Mouse (Mus musculus) hindbrain, embryonic 14.5 days (tissue): ENCODE data around the gene Pold4. TPM values are rescaled to one million over a fixed set of nuclear protein-coding genes. Genes with fewer than 3 reads are reported as not detected.
A peak's percentile ranks its signal among the peaks of the same experiment; 100 is the strongest.

Source experiments
- ATAC-seq: fragments of 200-750 bp; cut with Nextera tagmentation; 2 replicates; pipeline ENCODE4 v1.8.0; 2017; ENCODE audit warnings: moderate number of reproducible peaks, mild to moderate bottlenecking, moderate TSS enrichment, moderate library complexity; ENCODE audit not compliant: low FRiP score
- DNase-seq: peaks from one replicate; pipeline ENCODE4 v3.0.0-alpha.2; 2015; ENCODE audit warnings: low spot score
- H3K27ac ChIP-seq: fragments of 300-500 bp; sonication (generic); 2 replicates; pipeline ENCODE4 v1.5.1; 2014; ENCODE audit warnings: mild to moderate bottlenecking, moderate library complexity
- H3K27me3 ChIP-seq: fragments of 300-500 bp; sonication (generic); 2 replicates; pipeline ENCODE4 v1.6.1; 2014; ENCODE audit warnings: mild to moderate bottlenecking, low read length, mixed read lengths; ENCODE audit not compliant: control insufficient read depth, insufficient read depth
- H3K36me3 ChIP-seq: fragments of 300-500 bp; sonication (generic); replicated peaks from 2 replicates; pipeline ENCODE4 v1.6.1; 2014; ENCODE audit not compliant: control insufficient read depth, insufficient read depth
- H3K4me1 ChIP-seq: fragments of 300-500 bp; sonication (generic); replicated peaks from 2 replicates; pipeline ENCODE4 v1.6.1; 2014; ENCODE audit warnings: antibody characterized with exemption, low read length, mixed read lengths; ENCODE audit not compliant: control insufficient read depth, insufficient read depth
- H3K4me2 ChIP-seq: fragments of 300-500 bp; sonication (generic); replicated peaks from 2 replicates; pipeline ENCODE4 v1.6.1; 2014; ENCODE audit warnings: mild to moderate bottlenecking, moderate library complexity
- H3K4me3 ChIP-seq: fragments of 300-500 bp; sonication (generic); replicated peaks from 2 replicates; pipeline ENCODE4 v1.5.1; 2014; ENCODE audit warnings: mild to moderate bottlenecking, low read length
- H3K9ac ChIP-seq: fragments of 300-500 bp; sonication (generic); 2 replicates; pipeline ENCODE4 v1.6.1; 2014
- H3K9me3 ChIP-seq: fragments of 300-500 bp; sonication (generic); 2 replicates; pipeline ENCODE4 v1.6.1; 2016; ENCODE audit warnings: low read length; ENCODE audit not compliant: control insufficient read depth
- WGBS: fragments of 180-500 bp; shearing (Covaris S2); extraction: QIAGEN DNeasy Blood & Tissue Kit; methylation state at CpG from one replicate; pipeline ENCODE4 v1.1.7; 2014; 5-methylcytosine and 5-hydroxymethylcytosine counted together
- microRNA-seq: library from miRNA; unstranded; fragments of <30 nt; microRNA quantifications from one replicate; pipeline ENCODE4, GENCODE M21; 2016
- polyA plus RNA-seq: library from polyadenylated mRNA; unstranded; fragments of >200 nt; fragmentation: Nextera tagmentation; extraction: Ambion mirVana; gene quantifications from 2 replicates; pipeline ENCODE4 v1.2.1, GENCODE M21; 2014

Pold4 gene
- polyA plus RNA-seq, 1 experiment from 2014 or later = 20.4 TPM

- H3K4me1 ChIP-seq = peaks cover 3% of the 10 kb centered on the region; the same call in 1 of the 2 replicates
- WGBS = 70% methylated on average over 6 of the region's 6 CpGs
- H3K4me3 ChIP-seq = no peak overlapping the region
- DNase-seq (no peak), ATAC-seq (no peak)
- H3K9me3 ChIP-seq = no peaks in the 10 kb centered on the region
- no peak overlapping the region for H3K4me2 ChIP-seq
- peaks cover 35% of the 10 kb centered on the region for H3K36me3 ChIP-seq
- no peak overlapping the region for H3K27ac ChIP-seq
- no peak overlapping the region for H3K9ac ChIP-seq
- peaks cover 28% of the 10 kb centered on the region for H3K27me3 ChIP-seq
Measured at GRCm38 (mm10) chr19:4270187-4270586, 38.5 kb downstream of the Pold4 start.

DNA sequence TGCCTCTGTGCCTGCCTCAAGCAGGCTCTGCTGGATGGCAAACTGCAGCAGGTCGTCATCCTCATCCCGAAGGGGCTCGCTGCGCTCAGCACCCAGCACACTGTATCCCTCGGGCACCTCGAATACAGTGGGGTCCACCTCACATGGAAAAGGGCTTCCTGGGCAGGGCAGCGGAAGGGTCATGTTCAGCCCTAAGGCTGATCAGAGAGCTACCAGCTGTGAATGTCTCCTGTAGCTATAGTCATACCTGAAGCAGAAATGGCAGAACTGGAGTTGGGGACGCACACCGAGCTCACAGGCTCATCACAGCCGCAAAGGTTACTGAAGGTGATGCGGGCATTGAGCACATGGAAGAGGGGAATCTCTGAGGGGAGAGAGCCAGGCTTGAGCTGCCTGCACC is 39.3 kb downstream of the Pold4 start:
- Histone ChIP-seq H3K4me1 (peaks cover 3% of the 10 kb centered on the region; the same call in 1 of the 2 replicates), H3K27me3 (peaks cover 28% of the 10 kb centered on the region), H3K4me3 (no peak overlapping the region), H3K9ac (no peak overlapping the region), H3K9me3 (peaks cover 2% of the 10 kb centered on the region; the same call in 1 of the 2 replicates), H3K27ac (no peak overlapping the region), H3K4me2 (no peak overlapping the region), H3K36me3 (peaks cover 35% of the 10 kb centered on the region)
- WGBS = 94% methylated on average over 11 of the region's 11 CpGs
- no peak for ATAC-seq
- DNase-seq = no peak

DNA sequence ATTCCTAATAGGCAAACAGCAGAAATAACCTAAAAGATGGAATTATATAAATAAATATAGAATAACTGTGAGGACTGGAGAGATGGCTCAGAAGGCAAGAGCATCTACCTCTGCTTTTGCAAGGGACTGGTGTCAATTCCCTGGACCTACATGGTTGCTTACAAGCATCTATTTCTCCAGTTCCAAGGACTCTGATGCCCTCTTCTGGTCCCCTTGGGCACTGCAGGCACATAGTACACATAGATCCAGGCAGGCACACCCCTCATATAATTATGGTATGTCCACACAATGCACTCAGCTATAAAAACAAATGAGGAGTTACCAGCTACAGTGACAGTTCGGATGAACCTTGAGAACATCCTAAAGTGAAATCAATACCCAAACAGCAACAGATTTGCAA is 47.8 kb downstream of the Pold4 start:
- H3K4me2 ChIP-seq = no peak overlapping the region
- no peak for ATAC-seq
- H3K36me3 ChIP-seq = peaks cover 18% of the 10 kb centered on the region; the same call in 1 of the 2 replicates
- H3K27me3 ChIP-seq = no peaks in the 10 kb centered on the region
- DNase-seq = no peak
- no peak overlapping the region for H3K4me3 ChIP-seq
- no peak overlapping the region for H3K9ac ChIP-seq
- H3K27ac ChIP-seq = no peak overlapping the region
- H3K9me3 ChIP-seq = peaks cover 4% of the 10 kb centered on the region; the same call in 1 of the 2 replicates
- peaks cover 12% of the 10 kb centered on the region for H3K4me1 ChIP-seq
- WGBS = 95% methylated on average over 1 of the region's 1 CpGs

- Histone ChIP-seq H3K9ac (no peak overlapping the region), H3K36me3 (peaks cover 20% of the 10 kb centered on the region), H3K4me2 (no peak overlapping the region), H3K4me3 (no peak overlapping the region), H3K4me1 (peaks cover 12% of the 10 kb centered on the region), H3K27ac (no peak overlapping the region), H3K27me3 (no peaks in the 10 kb centered on the region), H3K9me3 (peaks cover 4% of the 10 kb centered on the region; the same call in 1 of the 2 replicates)
- 96% methylated on average over 9 of the region's 9 CpGs for WGBS
- no peak for ATAC-seq
- DNase-seq = no peak
Measured at GRCm38 (mm10) chr19:4280425-4280824, 48.7 kb downstream of the Pold4 start.

DNA sequence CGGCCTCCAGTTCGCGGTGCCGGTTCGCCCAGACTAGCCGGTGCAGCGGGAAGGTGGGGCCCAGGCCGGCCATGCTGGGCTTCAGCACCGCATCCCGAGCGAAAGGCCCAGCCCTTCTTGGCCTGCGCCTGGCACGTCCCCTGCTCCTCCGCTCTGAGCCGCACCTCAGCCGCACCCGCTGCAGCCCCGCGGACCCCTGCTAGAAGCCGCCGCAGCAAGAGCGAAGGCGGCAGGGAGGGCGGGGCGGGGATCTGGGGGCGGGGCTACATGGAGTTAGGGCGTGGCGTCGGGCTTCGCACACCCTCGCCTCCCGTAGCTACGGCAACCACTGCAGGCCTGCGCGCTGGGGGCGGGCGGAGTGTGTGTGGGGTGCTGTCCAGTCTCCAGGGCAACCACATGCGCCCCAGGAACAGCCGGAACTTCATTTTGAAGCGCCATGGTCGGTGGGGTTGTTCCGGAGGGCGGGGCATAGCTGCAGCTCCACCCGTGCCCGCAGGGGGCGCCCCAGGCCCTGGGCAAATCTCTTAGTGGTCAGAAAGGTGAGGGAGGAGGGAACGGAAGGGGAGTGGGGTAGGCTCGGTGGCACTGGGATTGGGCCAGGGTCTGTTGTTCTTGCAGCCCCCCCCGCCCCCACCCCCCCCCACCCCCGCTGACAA is 51.3 kb downstream of the Pold4 start, which contains the start of gene Ankrd13d:
Ankrd13d (minus strand) TSS at position 240 of the 656 bp plus-strand sequence.
- H3K4me2 ChIP-seq = peak within 1 kb of the TSS; percentile 80
- WGBS = under 1% methylated on average over 50 of the region's 50 CpGs
- peaks cover 12% of the 10 kb centered on the region for H3K4me1 ChIP-seq
- DNase-seq (peak; percentile 81), ATAC-seq (peak; percentile 89)
- H3K27ac ChIP-seq = peak within 1 kb of the TSS; percentile 72
- peaks cover 43% of the 10 kb centered on the region for H3K36me3 ChIP-seq
- H3K4me3 ChIP-seq = peak within 1 kb of the TSS; percentile 62
- peak within 1 kb of the TSS; percentile 87 for H3K9ac ChIP-seq
- H3K27me3 ChIP-seq = no peaks in the 10 kb centered on the region
- H3K9me3 ChIP-seq = no peaks in the 10 kb centered on the region

Small RNA genes lying within 50 kb of the gene (microRNA-seq; reads per million reads assigned to microRNA genes)
- gene Gm26115 (not detected), gene Mir6985 (2.4 reads per million, percentile 8 among the genes with 10 or more reads in this experiment)

Other genes with a start within 250 kb of the Pold4 start
- 2.1 and 3.6 TPM in 2 replicates for gene Acy3, start 245.3 kb upstream of the Pold4 start, polyA plus RNA-seq
- 0.46 TPM in 2 replicates for gene Tbx10, start 239.1 kb upstream of the Pold4 start, polyA plus RNA-seq
- gene Nudt8, start 231.3 kb upstream of the Pold4 start, polyA plus RNA-seq = 23.5 TPM in 2 replicates
- 2.7 and 3.4 TPM in 2 replicates for gene Gm49405, start 231.3 kb upstream of the Pold4 start, polyA plus RNA-seq
- 4.1 and 5.0 TPM in 2 replicates for gene Doc2g, start 228.6 kb upstream of the Pold4 start, polyA plus RNA-seq
- gene Ndufv1, start 219.1 kb upstream of the Pold4 start, polyA plus RNA-seq = 242 and 259 TPM in 2 replicates
- 477 and 497 TPM in 2 replicates for gene Gstp1, start 193.9 kb upstream of the Pold4 start, polyA plus RNA-seq
- gene Gstp2, start 185.9 kb upstream of the Pold4 start, polyA plus RNA-seq = 1.7 TPM in 1 of 2 replicates, not detected in the other
- not detected in 2 replicates for gene Gstp3, start 172.3 kb upstream of the Pold4 start, polyA plus RNA-seq
- gene Cabp2, start 150.3 kb upstream of the Pold4 start, polyA plus RNA-seq = not detected in 2 replicates
- gene Cdk2ap2, start 134.7 kb upstream of the Pold4 start, polyA plus RNA-seq = 79.2 and 82.1 TPM in 2 replicates
- gene Pitpnm1, start 131.9 kb upstream of the Pold4 start, polyA plus RNA-seq = 70.0 and 74.7 TPM in 2 replicates
- 93.8 and 99.7 TPM in 2 replicates for gene Aip, start 106.0 kb upstream of the Pold4 start, polyA plus RNA-seq
- gene Gpr152, start 92.1 kb upstream of the Pold4 start, polyA plus RNA-seq = not detected in 2 replicates
- gene Cabp4, start 87.9 kb upstream of the Pold4 start, polyA plus RNA-seq = 0.11 and 0.26 TPM in 2 replicates
- gene Coro1b, start 83.3 kb upstream of the Pold4 start, polyA plus RNA-seq = 102 TPM in 2 replicates
- 0.44 and 0.68 TPM in 2 replicates for gene Ptprcap, start 78.3 kb upstream of the Pold4 start, polyA plus RNA-seq
- gene Rps6kb2, start 68.5 kb upstream of the Pold4 start, polyA plus RNA-seq = 35.8 and 39.7 TPM in 2 replicates
- gene Carns1, start 56.4 kb upstream of the Pold4 start, polyA plus RNA-seq = 5.3 and 6.0 TPM in 2 replicates
- gene Tbc1d10c, start 40.6 kb upstream of the Pold4 start, polyA plus RNA-seq = 0.43 and 0.68 TPM in 2 replicates
- 581 and 604 TPM in 2 replicates for gene Ppp1ca, start 39.8 kb upstream of the Pold4 start, polyA plus RNA-seq
- 19.4 and 22.5 TPM in 2 replicates for gene Rad9a, start 30.2 kb upstream of the Pold4 start, polyA plus RNA-seq
- 0.51 and 0.53 TPM in 2 replicates for gene Clcf1, start 17.7 kb upstream of the Pold4 start, polyA plus RNA-seq
- gene AC109138.7, start 17.5 kb upstream of the Pold4 start, polyA plus RNA-seq = not detected in 2 replicates
- 12.9 and 13.4 TPM in 2 replicates for gene Ssh3, start 37.3 kb downstream of the Pold4 start, polyA plus RNA-seq
- gene Ankrd13d, start 51.2 kb downstream of the Pold4 start, polyA plus RNA-seq = 50.7 and 56.6 TPM in 2 replicates
- gene Grk2, start 74.3 kb downstream of the Pold4 start, polyA plus RNA-seq = 29.2 and 30.4 TPM in 2 replicates
- 37.3 and 40.7 TPM in 2 replicates for gene Kdm2a, start 166.4 kb downstream of the Pold4 start, polyA plus RNA-seq
- 5.8 and 7.2 TPM in 2 replicates for gene Rhod, start 207.5 kb downstream of the Pold4 start, polyA plus RNA-seq
- gene Syt12, start 245.5 kb downstream of the Pold4 start, polyA plus RNA-seq = 4.1 and 5.9 TPM in 2 replicates